Mouse (Mus musculus) gastrocnemius, postnatal 4 days (tissue): ENCODE measurements around the gene Dbn1. TPM values are rescaled to one million over a fixed set of nuclear protein-coding genes. Genes with fewer than 3 reads are reported as not detected.

Experiments used
- microRNA-seq: library from miRNA; unstranded; fragments of <30 nt; microRNA quantifications from one replicate; pipeline ENCODE4 v1.2.0, GENCODE M21; 2021
- total RNA-seq, 2 experiments: library from RNA; stranded (reverse); gene quantifications; 2 replicates each; pipeline ENCODE4 v1.2.3; 2021

The Dbn1 gene
- total RNA-seq, 2 experiments from 2014 or later = 127 to 147 TPM

Small RNA genes lying within 50 kb of the gene (microRNA-seq; reads per million reads assigned to microRNA genes)
- gene Mir6943 (not detected), gene Mir6944 (24.1 reads per million, percentile 36 among the genes with 10 or more reads in this experiment), gene Mir6945 (4.4 reads per million, percentile 16 among the genes with 10 or more reads in this experiment)

Other genes with a start within 250 kb of the Dbn1 start
- 100 to 1,000 TPM; 120 to 136 TPM for gene Prelid1, start 167.6 kb downstream of the Dbn1 start, total RNA-seq
- 10 to 100 TPM; 48.4 to 53.9 TPM for gene Rab24, start 166.2 kb downstream of the Dbn1 start, total RNA-seq
- 10 to 100 TPM; 15.3 to 18.7 TPM for gene Mxd3, start 158.3 kb downstream of the Dbn1 start, total RNA-seq
- 10 to 100 TPM; 58.3 to 58.8 TPM for gene Lman2, start 125.3 kb downstream of the Dbn1 start, total RNA-seq
- gene Rgs14, start 118.4 kb downstream of the Dbn1 start, total RNA-seq = 1 to 10 TPM in 1 of 2 experiments, under 1 TPM in 1; 0.88 to 1.1 TPM
- gene Slc34a1, start 89.9 kb downstream of the Dbn1 start, total RNA-seq = not detected
- gene Pfn3, start 72.9 kb downstream of the Dbn1 start, total RNA-seq = not detected
- under 1 TPM; 0.22 to 0.70 TPM for gene F12, start 61.3 kb downstream of the Dbn1 start, total RNA-seq
- 10 to 100 TPM; 32.9 TPM for gene Grk6, start 43.0 kb downstream of the Dbn1 start, total RNA-seq
- gene Prr7, start 23.8 kb downstream of the Dbn1 start, total RNA-seq = 1 to 10 TPM; 4.3 to 4.7 TPM
- 100 to 1,000 TPM; 304 to 308 TPM for gene Pdlim7, start 25.6 kb upstream of the Dbn1 start, total RNA-seq
- 1 to 10 TPM; 3.1 to 3.3 TPM for gene Dok3, start 41.2 kb upstream of the Dbn1 start, total RNA-seq
- gene Ddx41, start 48.5 kb upstream of the Dbn1 start, total RNA-seq = 10 to 100 TPM; 19.9 to 20.9 TPM
- 10 to 100 TPM; 36.5 to 38.3 TPM for gene Fam193b, start 83.0 kb upstream of the Dbn1 start, total RNA-seq
- gene Tmed9, start 85.6 kb upstream of the Dbn1 start, total RNA-seq = 100 to 1,000 TPM; 149 to 150 TPM
- 10 to 100 TPM; 11.0 to 12.1 TPM for gene B4galt7, start 111.8 kb upstream of the Dbn1 start, total RNA-seq
- gene Caml, start 134.9 kb upstream of the Dbn1 start, total RNA-seq = 10 to 100 TPM; 22.2 to 22.7 TPM
- gene Ddx46, start 146.9 kb upstream of the Dbn1 start, total RNA-seq = 10 to 100 TPM; 28.2 to 35.0 TPM
- 10 to 100 TPM; 48.9 to 49.4 TPM for gene B230219D22Rik, start 205.0 kb upstream of the Dbn1 start, total RNA-seq
- 10 to 100 TPM; 33.6 to 33.7 TPM for gene Txndc15, start 226.5 kb upstream of the Dbn1 start, total RNA-seq
- 10 to 100 TPM; 25.6 to 29.5 TPM for gene Pcbd2, start 239.3 kb upstream of the Dbn1 start, total RNA-seq